Mouse (Mus musculus) liver, embryonic 14.5 days (tissue): ENCODE measurements around the gene Tnfsf9. TPM values are rescaled to one million over a fixed set of nuclear protein-coding genes. Genes with fewer than 3 reads are reported as not detected.
A peak's percentile ranks its signal among the peaks of the same experiment; 100 is the strongest.

Source experiments
- ATAC-seq: fragments of 200-750 bp; cut with Nextera tagmentation; 2 replicates; pipeline ENCODE4 v1.8.0; 2017; ENCODE audit warnings: moderate number of reproducible peaks, mild to moderate bottlenecking, moderate library complexity; ENCODE audit not compliant: insufficient read depth
- DNase-seq, 3 experiments: peaks; one replicate each; pipeline ENCODE4 v3.0.0-alpha.2; 2012 to 2013; ENCODE audit warnings: low read depth in 3 of 3, low spot score in 3 of 3
- H3K27ac ChIP-seq: fragments of 300-500 bp; sonication (generic); 2 replicates; pipeline ENCODE4 v1.5.1; 2014; ENCODE audit warnings: moderate library complexity, mild to moderate bottlenecking, control low read depth, inconsistent platforms
- H3K27me3 ChIP-seq: fragments of 300-500 bp; sonication (generic); 2 replicates; pipeline ENCODE4 v1.6.1; 2014; ENCODE audit warnings: mild to moderate bottlenecking, low read length, moderate library complexity; ENCODE audit not compliant: control insufficient read depth, insufficient read depth
- H3K36me3 ChIP-seq: fragments of 300-500 bp; sonication (generic); replicated peaks from 2 replicates; pipeline ENCODE4 v1.6.1; 2014; ENCODE audit warnings: low read depth; ENCODE audit not compliant: control insufficient read depth, insufficient read depth
- H3K4me1 ChIP-seq, 2 experiments: fragments of 200-500 bp in 1 of 2; fragments of 300-500 bp in 1 of 2; sonication (generic) in 1 of 2; replicated peaks; 2 replicates each; pipeline ENCODE4 v1.6.1; 2012 to 2014; ENCODE audit warnings: antibody characterized with exemption in 1 of 2, inconsistent platforms in 1 of 2, low read length in 1 of 2; ENCODE audit not compliant: control insufficient read depth in 2 of 2, insufficient read depth in 2 of 2
- H3K4me2 ChIP-seq: fragments of 300-500 bp; sonication (generic); 2 replicates; pipeline ENCODE4 v1.6.1; 2014; ENCODE audit warnings: low read depth, mild to moderate bottlenecking, control low read depth, moderate library complexity
- H3K4me3 ChIP-seq, 2 experiments: fragments of 200-500 bp in 1 of 2; fragments of 300-500 bp in 1 of 2; sonication (generic) in 1 of 2; 2 replicates each; pipeline ENCODE4 v1.5.1; 2012 to 2014; ENCODE audit warnings: low read depth in 2 of 2, low read length in 2 of 2, mild to moderate bottlenecking in 2 of 2, control low read depth in 1 of 2, inconsistent platforms in 1 of 2, moderate library complexity in 1 of 2; ENCODE audit not compliant: insufficient read depth in 1 of 2
- H3K9ac ChIP-seq: fragments of 300-500 bp; sonication (generic); replicated peaks from 2 replicates; pipeline ENCODE4 v1.6.1; 2014; ENCODE audit warnings: mild to moderate bottlenecking, control low read depth, moderate library complexity
- H3K9me3 ChIP-seq: fragments of 300-500 bp; sonication (generic); 2 replicates; pipeline ENCODE4 v1.6.1; 2016; ENCODE audit warnings: low read length, mixed read lengths; ENCODE audit not compliant: control insufficient read depth
- CTCF ChIP-seq: IDR thresholded peaks from 2 replicates; pipeline ENCODE4 v1.5.1; 2016; ENCODE audit warnings: antibody characterized with exemption, low read depth, control low read depth
- EP300 ChIP-seq: IDR thresholded peaks from 2 replicates; pipeline ENCODE4 v1.6.1; 2016; ENCODE audit warnings: antibody characterized with exemption, low read depth
- WGBS: fragments of 180-500 bp; shearing (Covaris S2); extraction: QIAGEN DNeasy Blood & Tissue Kit; methylation state at CpG from one replicate; pipeline ENCODE4 v1.1.7; 2014; ENCODE audit not compliant: insufficient replicate concordance; 5-methylcytosine and 5-hydroxymethylcytosine counted together
- polyA plus RNA-seq, 2 experiments: library from polyadenylated mRNA; depleted of rRNA in 1 of 2; stranded (reverse) in 1 of 2; unstranded in 1 of 2; fragments of >200 nt; fragmentation: Nextera tagmentation in 1 of 2; extraction: Ambion mirVana in 1 of 2; gene quantifications; 2 replicates each; pipeline versions ENCODE4 v1.2.1 to v1.2.3; 2012 to 2014

Gene Tnfsf9
- polyA plus RNA-seq, 2 experiments = 0.22 to 0.46 TPM

DNA sequence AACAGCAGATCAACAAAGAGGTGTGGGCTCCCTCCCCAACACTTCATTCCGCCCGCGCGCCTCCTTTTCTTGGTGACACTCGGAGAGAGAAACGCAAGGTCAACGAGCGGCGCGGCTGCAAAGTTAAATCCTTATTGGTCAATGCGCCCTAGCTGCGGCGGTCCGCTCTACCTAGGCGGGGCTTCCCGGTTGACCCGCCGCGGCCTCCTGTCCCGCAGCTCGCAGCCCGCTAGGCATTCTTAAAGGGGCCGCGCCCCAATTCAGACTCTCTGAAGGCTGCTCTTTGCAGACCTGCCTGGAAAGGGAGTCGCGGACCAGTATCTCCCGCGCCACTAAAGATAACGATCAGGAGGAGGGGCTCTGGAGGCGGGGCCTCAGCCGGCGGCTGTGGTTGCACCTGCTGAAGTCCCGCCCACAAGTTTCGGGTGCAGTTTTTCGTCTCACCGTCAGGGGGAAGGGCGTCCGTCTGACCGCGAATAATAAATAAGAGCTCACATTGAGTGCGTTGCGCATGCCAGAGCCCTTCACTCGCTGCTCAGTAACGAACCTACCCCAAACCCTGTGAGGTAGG is 44.8 kb upstream of the Tnfsf9 start:
- H3K9ac ChIP-seq = no peak overlapping the region; the same call in 1 of the 2 replicates
- DNase-seq (peak; percentile 78 to 87 (median 83)), ATAC-seq (peak; percentile 78)
- H3K4me1 ChIP-seq = peaks cover 5 to 6% of the 10 kb centered on the region in 2 experiments; a peak in 3 of 4 replicates
- H3K9me3 ChIP-seq = no peaks in the 10 kb centered on the region
- H3K27me3 ChIP-seq = peaks cover 34% of the 10 kb centered on the region
- peak overlapping the region; percentile 96 for H3K4me2 ChIP-seq
- no peaks in the 10 kb centered on the region for H3K36me3 ChIP-seq
- H3K27ac ChIP-seq = no peak overlapping the region
- WGBS = under 1% methylated on average over 44 of the region's 44 CpGs
- peak overlapping the region; percentile 54 to 63 for H3K4me3 ChIP-seq
- TF ChIP-seq CTCF (peak; percentile 83), EP300 (no peak)

GRCm38 (mm10) chr17:57061069-57061468 is 44.1 kb upstream of the Tnfsf9 start:
- H3K4me2 ChIP-seq = peak overlapping the region; percentile 96
- peaks cover 5 to 6% of the 10 kb centered on the region in 2 experiments; a peak in 3 of 4 replicates for H3K4me1 ChIP-seq
- H3K9me3 ChIP-seq = no peaks in the 10 kb centered on the region
- H3K9ac ChIP-seq = no peak overlapping the region
- peaks cover 34% of the 10 kb centered on the region for H3K27me3 ChIP-seq
- H3K4me3 ChIP-seq = no peak overlapping the region
- WGBS = 32% methylated on average over 10 of the region's 10 CpGs
- H3K36me3 ChIP-seq = no peaks in the 10 kb centered on the region
- ATAC-seq = no peak
- no peak overlapping the region for H3K27ac ChIP-seq
- TF ChIP-seq EP300 = no peak
- TF ChIP-seq CTCF = no peak
- DNase-seq = no peak

DNA sequence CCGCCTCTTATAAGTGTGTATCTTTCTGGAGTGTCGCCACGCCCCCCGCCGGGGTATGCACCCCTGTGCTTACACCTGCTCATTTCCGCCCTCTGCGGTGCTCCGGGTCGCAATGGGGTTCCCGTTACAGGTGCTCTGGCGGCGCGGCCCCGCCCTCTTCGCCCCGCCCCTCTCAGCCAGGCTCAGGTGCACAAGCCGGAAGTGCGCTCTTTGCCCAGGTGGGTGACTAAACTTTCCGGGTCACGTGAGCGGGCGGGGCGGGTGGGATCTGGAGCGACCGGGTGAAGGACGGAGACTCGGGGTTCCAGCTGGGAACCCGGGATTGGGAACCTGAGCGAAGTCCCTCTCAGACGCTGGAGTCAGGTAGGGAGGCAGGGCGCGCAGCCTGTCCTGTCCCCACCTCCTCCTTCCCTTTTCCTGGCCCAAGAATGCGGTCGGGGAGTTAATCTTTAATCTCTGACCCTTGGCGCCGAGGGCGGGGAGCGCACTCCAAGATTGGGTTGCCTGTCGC is 43.1 kb upstream of the Tnfsf9 start:
- Histone ChIP-seq H3K9me3 (no peaks in the 10 kb centered on the region), H3K4me3 (peak overlapping the region; percentile 3 to 44; a peak in 3 of 4 replicates), H3K4me1 (peaks cover 9% of the 10 kb centered on the region in 2 experiments; a peak in 3 of 4 replicates), H3K27ac (no peak overlapping the region), H3K9ac (no peak overlapping the region), H3K27me3 (peaks cover 34% of the 10 kb centered on the region), H3K4me2 (peak overlapping the region; percentile 58), H3K36me3 (no peaks in the 10 kb centered on the region)
- ATAC-seq = no peak
- TF ChIP-seq CTCF (no peak), EP300 (no peak)
- DNase-seq = no peak
- WGBS = 1% methylated on average over 39 of the region's 39 CpGs

DNA sequence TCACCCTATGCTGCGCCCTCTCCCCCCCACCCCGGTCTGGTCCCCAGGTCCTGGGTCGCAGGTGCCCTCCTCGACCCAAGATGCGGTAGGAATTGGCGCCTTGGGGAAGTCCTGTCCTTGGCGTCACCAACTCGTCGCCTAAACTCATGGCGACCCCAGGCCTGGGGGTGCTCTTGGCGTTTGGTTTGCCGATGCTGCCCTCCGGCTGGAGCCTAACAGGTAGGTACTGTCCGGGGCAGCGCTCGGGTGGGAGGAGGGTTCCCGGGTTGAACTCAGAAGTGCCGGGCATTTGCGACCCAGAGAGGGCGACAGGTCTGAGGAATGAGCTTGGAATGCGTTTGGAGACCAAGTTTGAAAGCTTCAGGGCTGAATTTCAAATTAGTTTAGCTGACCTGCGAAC is 42.6 kb upstream of the Tnfsf9 start:
- DNase-seq (no peak), ATAC-seq (no peak)
- Histone ChIP-seq H3K4me2 (peak overlapping the region; percentile 58), H3K27me3 (peaks cover 34% of the 10 kb centered on the region), H3K9me3 (no peaks in the 10 kb centered on the region), H3K4me3 (peak overlapping the region; percentile 3 to 44; a peak in 3 of 4 replicates), H3K27ac (no peak overlapping the region), H3K36me3 (no peaks in the 10 kb centered on the region), H3K4me1 (peaks cover 9% of the 10 kb centered on the region in 2 experiments; a peak in 3 of 4 replicates), H3K9ac (no peak overlapping the region)
- 2% methylated on average over 22 of the region's 22 CpGs for WGBS
- TF ChIP-seq EP300 (no peak), CTCF (no peak)

DNA sequence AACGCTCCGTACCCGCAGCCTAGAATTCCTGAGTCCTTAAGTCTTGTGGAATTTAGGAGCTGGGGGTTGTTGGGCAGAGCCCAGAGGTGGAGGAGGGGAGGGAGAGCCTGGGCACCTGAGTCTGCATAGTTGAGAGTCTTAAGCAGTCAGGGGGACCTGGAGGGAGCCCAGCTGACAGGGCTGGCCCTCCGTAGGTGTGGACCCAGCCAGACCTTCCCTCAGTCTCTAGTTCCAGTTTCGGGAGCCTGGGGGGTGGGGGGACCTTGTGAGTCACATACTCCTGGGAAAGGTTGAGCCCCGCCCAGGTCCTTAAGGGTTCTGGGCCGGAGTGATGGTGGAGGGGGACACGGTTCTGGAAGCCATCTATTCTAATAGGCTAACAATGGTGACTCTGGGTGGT is 42.1 kb upstream of the Tnfsf9 start:
- Histone ChIP-seq H3K4me3 (no peak overlapping the region; a peak in 1 of 4 replicates), H3K4me2 (peak overlapping the region; percentile 58; the same call in 1 of the 2 replicates), H3K27me3 (peaks cover 34% of the 10 kb centered on the region), H3K9ac (no peak overlapping the region), H3K4me1 (peaks cover 9% of the 10 kb centered on the region in 2 experiments; a peak in 3 of 4 replicates), H3K9me3 (no peaks in the 10 kb centered on the region), H3K36me3 (no peaks in the 10 kb centered on the region), H3K27ac (no peak overlapping the region)
- 31% methylated on average over 8 of the region's 8 CpGs for whole genome bisulfite sequencing
- ATAC-seq (no peak), DNase-seq (no peak)
- TF ChIP-seq CTCF (no peak), EP300 (no peak)
